Mouse (Mus musculus) ES-E14 (cell line): ENCODE measurements around the gene Pnpla2. TPM values are rescaled to one million over a fixed set of nuclear protein-coding genes. Genes with fewer than 3 reads are reported as not detected.

Experiments used
- DNase-seq: peaks from one replicate; pipeline ENCODE4 v3.0.0-alpha.2; 2013; ENCODE audit warnings: low read depth, low spot score
- H3K27ac ChIP-seq: 2 replicates; pipeline ENCODE4 v1.5.1; 2012; ENCODE audit warnings: low read depth, mild to moderate bottlenecking, low read length, moderate library complexity, mixed read lengths; ENCODE audit not compliant: poor library complexity, insufficient read depth, severe bottlenecking
- H3K36me3 ChIP-seq: 2 replicates; pipeline ENCODE4 v1.6.1; 2012; ENCODE audit warnings: mild to moderate bottlenecking, low read length, moderate library complexity, mixed read lengths; ENCODE audit not compliant: control insufficient read depth, poor library complexity, insufficient read depth, severe bottlenecking
- H3K4me1 ChIP-seq, 2 experiments: fragments of 150-350 bp in 1 of 2; sonication (generic) in 1 of 2; 2 replicates each; pipeline ENCODE4 v1.6.1; 2012; ENCODE audit warnings: low read length in 2 of 2, mild to moderate bottlenecking in 1 of 2, mixed read lengths in 1 of 2; ENCODE audit not compliant: control insufficient read depth in 2 of 2, insufficient read depth in 2 of 2, poor library complexity in 1 of 2
- H3K4me3 ChIP-seq, 2 experiments: fragments of 150-350 bp in 1 of 2; sonication (generic) in 1 of 2; 2 replicates each; pipeline ENCODE4 v1.5.1; 2012; ENCODE audit warnings: low read length in 2 of 2, low read depth in 1 of 2, mild to moderate bottlenecking in 1 of 2, mixed read lengths in 1 of 2; ENCODE audit not compliant: insufficient read depth in 1 of 2, poor library complexity in 1 of 2, severe bottlenecking in 1 of 2
- H3K9ac ChIP-seq: 2 replicates; pipeline ENCODE4 v1.6.1; 2012; ENCODE audit warnings: low read depth, mild to moderate bottlenecking, low read length, mixed read lengths; ENCODE audit not compliant: poor library complexity, insufficient read depth, severe bottlenecking
- H3K9me3 ChIP-seq: fragments of 150-350 bp; sonication (generic); 2 replicates; pipeline ENCODE4 v1.6.1; 2012; ENCODE audit warnings: low read depth, mild to moderate bottlenecking, low read length; ENCODE audit not compliant: control insufficient read depth, insufficient read depth
- CHD2 ChIP-seq: IDR thresholded peaks from 2 replicates; pipeline ENCODE4 v1.6.1; 2014; ENCODE audit warnings: mild to moderate bottlenecking, low read depth, low read length, inconsistent platforms
- HCFC1 ChIP-seq: IDR thresholded peaks from 2 replicates; pipeline ENCODE4 v1.6.1; 2012; ENCODE audit warnings: low read length, inconsistent platforms, borderline replicate concordance; ENCODE audit not compliant: insufficient read depth
- MAFK ChIP-seq: IDR thresholded peaks from 2 replicates; pipeline ENCODE4 v1.6.1; 2014; ENCODE audit warnings: mild to moderate bottlenecking, low read depth, low read length, inconsistent platforms; ENCODE audit not compliant: insufficient read depth
- ZC3H11A ChIP-seq: IDR thresholded peaks from 2 replicates; pipeline ENCODE4 v1.6.1; 2012; ENCODE audit warnings: low read depth, mild to moderate bottlenecking, inconsistent platforms, low read length, borderline replicate concordance
- ZNF384 ChIP-seq: IDR thresholded peaks from 2 replicates; pipeline ENCODE4 v1.6.1; 2012; ENCODE audit warnings: low read depth, low read length, inconsistent platforms
- in situ Hi-C, 2 experiments: fragments of 600-800 bp; cut with MboI; formaldehyde crosslinking; loops; one replicate each; pipeline ENCODE4 v1.15.1; 2025; ENCODE audit warnings: low sequenced_read_pairs in 2 of 2, inconsistent platforms in 1 of 2; ENCODE audit not compliant: unreplicated experiment in 2 of 2
- total RNA-seq: library from RNA; depleted of rRNA; stranded (reverse); fragments of 300-350 nt; gene quantifications from 2 replicates; pipeline ENCODE4 v1.2.3, GENCODE M21; 2012

Pnpla2 gene
- total RNA-seq, 1 experiment = 12.7 TPM

DNA sequence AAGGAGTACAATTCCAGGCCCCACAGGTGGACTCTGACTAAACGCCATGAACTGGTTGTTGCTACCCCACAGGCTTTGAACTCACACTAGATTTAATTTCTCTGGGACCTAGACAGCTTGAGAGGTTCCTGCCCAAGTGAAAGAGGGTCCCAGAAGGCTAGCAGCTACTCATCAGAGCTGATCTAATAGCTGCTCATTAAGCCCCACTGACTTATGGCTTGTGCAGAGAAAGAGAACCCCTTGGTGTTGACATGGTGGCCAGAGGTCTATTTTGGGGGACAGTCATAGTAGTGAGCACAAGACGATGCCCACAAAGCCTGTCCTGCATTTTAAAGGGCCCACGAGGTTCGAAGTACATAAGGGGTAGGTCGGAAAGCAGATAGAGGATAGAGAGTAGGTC lies 19.2 kb downstream of the Pnpla2 start:
- peak overlapping the region; percentile 89 for H3K9ac ChIP-seq
- in situ Hi-C loops = no loop called here
- no peak for DNase-seq
- peaks cover 0 to 23% of the 10 kb centered on the region in 2 experiments; a peak in 3 of 4 replicates for H3K4me1 ChIP-seq
- no peak for TF ChIP-seq CHD2
- TF ChIP-seq ZC3H11A = no peak
- no peak for TF ChIP-seq HCFC1
- no peak for TF ChIP-seq ZNF384
- peak overlapping the region; percentile 88 to 98 for H3K4me3 ChIP-seq
- no peaks in the 10 kb centered on the region for H3K9me3 ChIP-seq
- peaks cover 27% of the 10 kb centered on the region for H3K36me3 ChIP-seq
- no peak overlapping the region for H3K27ac ChIP-seq

DNA sequence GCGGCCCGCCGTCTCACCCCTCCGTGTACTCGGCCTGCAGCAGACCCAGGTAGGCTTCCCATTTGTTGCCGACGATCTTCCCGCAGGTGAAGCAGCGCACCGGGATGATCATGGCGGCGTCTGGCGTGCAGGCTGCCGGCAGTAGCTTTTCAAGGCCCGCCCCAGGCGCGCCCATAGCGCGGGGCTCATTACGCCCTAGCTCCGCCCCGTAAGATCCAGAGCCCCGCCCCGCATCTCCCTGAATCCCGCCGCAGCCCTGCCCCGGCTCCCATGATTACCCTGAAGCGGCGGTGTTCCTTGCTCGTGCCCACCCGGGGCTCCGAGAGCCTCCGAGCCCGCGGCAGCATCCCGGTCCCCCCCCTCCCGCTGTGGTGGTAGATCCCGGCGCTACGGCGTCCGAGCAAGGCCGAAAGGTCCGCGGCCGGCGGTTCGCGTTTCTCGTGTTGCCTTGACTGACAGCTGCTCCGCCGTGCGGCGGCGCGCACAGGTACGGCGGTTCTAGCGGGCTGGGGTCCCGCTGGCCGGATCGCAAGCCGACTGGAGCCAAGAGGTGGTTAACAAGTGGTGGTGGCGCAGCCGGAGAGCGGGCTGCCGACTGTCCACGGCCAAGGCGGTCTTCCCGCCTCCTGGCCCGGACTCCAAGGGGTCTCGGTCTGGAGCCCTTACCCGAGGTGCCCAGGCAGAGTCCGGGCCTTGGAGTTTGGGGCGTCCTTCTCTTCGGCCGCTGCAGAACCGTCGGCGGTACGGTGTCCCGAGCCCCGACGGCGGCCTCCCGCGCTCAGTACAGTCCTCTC lies 20.2 kb downstream of the Pnpla2 start, which contains the start of the genes Polr2l and Tspan4:
Gene Polr2l (minus strand): TSS at position 122 of the 794 bp plus-strand sequence.
Gene Tspan4 (plus strand): TSS at position 230 of the 794 bp plus-strand sequence.
- TF ChIP-seq HCFC1 = peak; percentile 65; the same call in 1 of the 2 replicates
- TF ChIP-seq CHD2 = no peak
- Histone ChIP-seq H3K4me3 (peak within 1 kb of the TSS; percentile 88 to 98), H3K36me3 (peaks cover 18% of the 10 kb centered on the region), H3K9me3 (no peaks in the 10 kb centered on the region), H3K4me1 (peaks cover 0 to 15% of the 10 kb centered on the region in 2 experiments; a peak in 3 of 4 replicates), H3K27ac (peak within 1 kb of the TSS; percentile 64; the same call in 1 of the 2 replicates), H3K9ac (peak within 1 kb of the TSS; percentile 89)
- in situ Hi-C loops = no loop called here
- no peak for DNase-seq

DNA sequence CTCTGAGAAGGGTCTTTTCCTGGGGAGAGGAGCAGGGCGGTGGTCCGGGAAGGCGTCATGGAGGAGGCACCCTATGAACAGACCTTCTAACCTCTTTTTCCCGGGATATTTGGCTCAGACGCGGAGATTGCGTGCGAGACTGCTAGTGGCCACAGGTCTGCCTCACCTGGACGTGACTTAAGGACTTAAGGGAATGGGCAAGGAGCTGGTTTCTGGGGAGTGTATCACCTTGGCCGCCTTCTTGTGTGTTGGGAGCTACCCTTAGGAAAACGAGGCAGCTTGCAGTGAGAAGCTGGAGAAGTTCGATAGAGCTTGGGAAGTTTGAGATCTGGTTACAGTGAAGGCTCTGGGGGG lies 20.8 kb downstream of the Pnpla2 start:
- H3K4me3 ChIP-seq = peak overlapping the region; percentile 88 to 98
- peaks cover 0 to 11% of the 10 kb centered on the region in 2 experiments; a peak in 2 of 4 replicates for H3K4me1 ChIP-seq
- no peaks in the 10 kb centered on the region for H3K9me3 ChIP-seq
- peaks cover 13% of the 10 kb centered on the region for H3K36me3 ChIP-seq
- in situ Hi-C loops = no loop called here
- peak overlapping the region; percentile 89 for H3K9ac ChIP-seq
- no peak for DNase-seq
- TF ChIP-seq MAFK (no peak), ZNF384 (no peak), CHD2 (no peak), ZC3H11A (no peak), HCFC1 (no peak)
- no peak overlapping the region for H3K27ac ChIP-seq

DNA sequence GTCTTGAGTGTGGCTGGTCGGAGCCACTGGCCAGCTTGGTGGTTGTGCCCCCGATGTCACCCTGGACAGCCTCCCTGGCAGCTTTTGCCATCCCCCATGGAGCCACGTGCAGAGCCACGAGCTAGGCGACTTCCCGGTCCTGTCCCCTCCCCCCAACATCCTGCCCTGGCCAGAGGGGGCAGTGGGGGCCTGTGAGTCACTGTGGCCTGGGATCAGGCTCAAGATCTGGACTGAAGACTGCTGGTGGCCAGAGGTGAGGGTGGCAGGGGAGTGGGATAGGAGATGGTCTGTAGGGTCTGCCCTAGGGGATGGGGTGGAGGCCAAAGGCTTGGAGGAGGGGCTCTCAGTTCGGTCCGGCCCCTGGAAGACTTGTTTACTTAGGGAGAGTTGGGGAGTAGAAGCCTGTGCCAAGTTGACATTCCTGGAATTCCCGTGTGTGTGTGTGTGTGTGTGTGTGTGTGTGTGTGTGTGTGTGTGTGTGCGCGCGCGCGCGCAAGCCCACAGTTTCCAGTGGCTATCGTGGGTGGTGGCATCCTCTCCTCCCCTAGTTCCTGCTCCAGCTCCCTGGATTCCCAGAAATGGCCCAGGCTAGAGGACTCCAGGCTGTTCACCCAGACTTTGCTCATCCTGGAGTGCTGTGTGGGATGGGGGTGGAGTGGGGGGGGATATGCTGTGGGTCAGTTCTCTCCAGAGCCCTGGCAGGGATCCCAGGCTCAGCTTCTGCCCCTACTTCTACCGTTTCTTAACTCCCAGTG lies 21.4 kb downstream of the Pnpla2 start:
- DNase-seq = no peak
- Histone ChIP-seq H3K9me3 (no peaks in the 10 kb centered on the region), H3K27ac (peak overlapping the region; percentile 36; the same call in 1 of the 2 replicates), H3K4me3 (peak overlapping the region; percentile 88 to 98), H3K36me3 (peaks cover 9% of the 10 kb centered on the region), H3K4me1 (peaks cover 3 to 13% of the 10 kb centered on the region in 2 experiments; a peak in 2 of 4 replicates), H3K9ac (peak overlapping the region; percentile 89)
- TF ChIP-seq MAFK (no peak), HCFC1 (no peak), CHD2 (no peak), ZC3H11A (no peak), ZNF384 (no peak)
- in situ Hi-C loops = no loop called here
